Mouse (Mus musculus) liver, adult (tissue): ENCODE data around the gene Osbp2.

Experiments used
- GATA4 ChIP-seq: IDR thresholded peaks from 2 replicates; pipeline ENCODE4 v1.6.1; 2014; ENCODE audit warnings: mild to moderate bottlenecking, low read length; ENCODE audit not compliant: insufficient replicate concordance

Osbp2 gene

GRCm38 (mm10) chr11:3761775-3762501 lies 101.8 kb downstream of the Osbp2 start:
- TF ChIP-seq GATA4 = no peak

- TF ChIP-seq GATA4 = no peak
Measured at GRCm38 (mm10) chr11:3761339-3761738, 102.4 kb downstream of the Osbp2 start.

GRCm38 (mm10) chr11:3759433-3759832 lies 104.3 kb downstream of the Osbp2 start:
- no peak for TF ChIP-seq GATA4

GRCm38 (mm10) chr11:3755341-3755740 lies 108.4 kb downstream of the Osbp2 start:
- TF ChIP-seq GATA4 = no peak

GRCm38 (mm10) chr11:3754685-3755084 lies 109.0 kb downstream of the Osbp2 start:
- no peak for TF ChIP-seq GATA4

DNA sequence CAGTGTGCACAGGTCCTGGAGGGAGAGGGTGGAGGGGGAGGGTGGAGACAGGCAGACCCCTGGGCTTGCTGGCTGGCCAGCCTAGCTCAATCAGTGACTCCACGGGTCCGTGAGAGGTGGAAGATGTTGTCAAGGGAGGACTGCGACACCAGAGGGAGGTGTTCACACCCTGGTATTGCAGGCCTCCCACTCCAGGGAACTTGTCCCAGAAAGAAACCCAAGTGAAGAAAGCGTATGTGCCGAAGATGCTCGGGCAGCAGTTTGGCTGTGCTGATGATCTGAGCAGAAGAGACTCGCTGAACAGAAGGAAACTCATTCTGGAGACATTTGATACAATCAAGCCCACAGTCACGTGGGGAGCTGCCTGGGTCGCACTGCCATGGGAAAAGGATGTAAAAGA lies 109.8 kb downstream of the Osbp2 start:
- TF ChIP-seq GATA4 = no peak

DNA sequence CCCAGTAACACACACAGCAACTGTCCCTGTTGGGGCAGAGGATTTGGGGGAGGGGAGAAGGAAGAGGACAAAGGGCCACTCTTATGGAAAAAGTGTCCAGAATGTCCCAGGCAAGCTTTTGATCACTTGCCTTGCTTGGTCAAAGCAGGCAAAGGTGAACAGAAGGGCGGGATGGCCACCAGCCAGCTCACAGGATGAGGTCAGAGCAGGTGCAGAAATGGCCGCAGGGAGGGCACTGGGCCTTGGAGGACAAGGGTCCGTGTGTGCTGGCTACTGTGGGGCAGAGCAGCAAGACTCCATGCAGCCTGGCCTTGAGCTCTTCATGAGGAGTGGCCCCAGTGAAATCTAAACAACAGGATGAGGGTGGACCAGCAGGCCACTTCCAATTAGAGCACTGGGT lies 110.9 kb downstream of the Osbp2 start:
- TF ChIP-seq GATA4 = no peak

GRCm38 (mm10) chr11:3749831-3750230 lies 113.9 kb downstream of the Osbp2 start:
- TF ChIP-seq GATA4 = no peak

DNA sequence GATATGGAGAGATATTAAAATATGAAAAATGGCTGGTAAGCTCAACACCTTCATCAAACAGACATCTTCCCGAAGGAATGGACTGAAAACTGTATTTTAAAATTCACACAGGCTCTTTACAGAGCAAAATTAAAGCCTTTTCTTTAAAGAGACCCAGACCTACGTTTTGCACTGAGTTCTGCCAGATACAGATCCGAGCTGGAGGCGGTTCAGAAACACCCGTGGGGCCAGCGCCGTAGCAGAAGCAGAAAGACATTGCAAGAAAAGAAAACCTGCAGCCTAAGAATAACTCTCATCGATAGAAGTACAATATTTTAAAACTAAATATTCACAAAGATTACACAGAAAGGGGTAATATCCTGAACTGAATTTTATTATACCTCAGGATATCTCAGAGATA lies 121.3 kb downstream of the Osbp2 start:
- TF ChIP-seq GATA4 = no peak

DNA sequence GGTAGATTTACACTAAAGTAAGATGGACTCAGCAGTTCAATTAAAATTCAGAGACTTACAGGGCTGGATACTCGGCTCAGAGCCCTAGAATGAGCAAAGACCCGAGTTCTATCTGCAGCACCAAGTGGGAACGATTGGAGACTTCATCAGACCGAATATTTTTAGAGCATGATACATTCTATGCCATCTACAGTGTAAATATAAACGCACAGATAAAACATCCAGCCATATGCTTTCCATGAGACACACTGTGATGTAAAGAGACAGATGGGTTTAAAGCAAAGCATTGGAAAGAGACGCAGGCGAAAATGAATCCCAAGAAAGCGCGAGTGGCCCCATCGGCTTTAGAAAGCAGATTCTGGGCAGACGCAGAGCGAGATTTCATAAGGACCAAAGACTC lies 122.5 kb downstream of the Osbp2 start:
- no peak for TF ChIP-seq GATA4

- TF ChIP-seq GATA4 = no peak
Measured at GRCm38 (mm10) chr11:3738778-3739177, 124.9 kb downstream of the Osbp2 start.

DNA sequence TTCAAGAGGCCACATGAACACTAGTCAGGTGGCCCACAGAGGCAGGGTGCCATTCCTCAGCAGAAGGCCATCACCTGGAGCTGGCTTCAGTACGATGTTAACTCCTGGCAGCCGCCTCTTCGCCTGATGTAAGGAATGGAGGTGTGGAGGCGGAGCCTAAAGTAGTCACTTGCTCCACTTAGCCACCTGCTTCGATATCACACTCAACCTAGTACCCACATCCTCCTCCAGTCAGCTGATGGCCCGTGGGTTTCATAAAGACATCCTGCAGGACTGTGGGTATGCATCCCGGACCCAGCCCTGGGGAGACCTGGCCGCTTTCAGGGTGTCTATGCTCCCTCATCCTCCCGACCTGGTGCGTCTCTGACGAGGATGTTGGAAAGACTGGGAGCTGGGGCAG lies 128.0 kb downstream of the Osbp2 start:
- no peak for TF ChIP-seq GATA4

- no peak for TF ChIP-seq GATA4
Measured at GRCm38 (mm10) chr11:3733933-3734636, 129.6 kb downstream of the Osbp2 start.

GRCm38 (mm10) chr11:3731469-3731868 lies 132.2 kb downstream of the Osbp2 start:
- TF ChIP-seq GATA4 = no peak

DNA sequence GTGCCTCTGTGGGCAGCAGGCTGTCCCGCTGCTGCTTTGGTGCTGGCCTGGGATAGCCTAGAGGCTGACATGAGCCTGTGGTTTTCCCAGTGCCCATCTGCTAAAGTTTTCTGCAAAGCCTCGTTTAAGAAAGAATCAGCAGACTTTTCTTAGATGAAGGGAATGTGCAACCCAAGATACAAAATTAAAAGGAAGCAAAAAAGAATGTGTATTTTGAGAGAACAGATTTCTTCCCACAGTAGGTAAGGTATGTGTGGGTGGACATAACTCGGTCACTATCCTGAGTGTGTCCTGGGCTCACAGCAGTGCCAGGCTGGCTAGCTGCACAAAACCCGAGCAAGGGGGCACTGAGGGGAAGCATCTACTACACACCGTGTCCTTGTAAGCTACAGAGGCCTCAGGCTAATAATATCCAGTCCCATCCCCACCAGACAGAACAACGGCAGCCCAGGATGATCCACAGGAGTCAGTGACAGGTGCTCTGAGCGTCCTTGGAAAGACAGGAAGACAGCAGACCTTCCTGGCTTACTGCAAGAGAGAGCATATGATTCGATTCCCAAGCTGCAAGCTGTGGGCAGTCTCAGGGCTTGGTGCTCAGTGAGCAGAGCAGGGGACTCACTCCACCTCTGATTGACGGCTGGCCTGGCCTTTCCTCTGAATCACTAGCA lies 136.1 kb downstream of the Osbp2 start:
- no peak for TF ChIP-seq GATA4

- TF ChIP-seq GATA4 = no peak
Measured at GRCm38 (mm10) chr11:3725331-3726054, 138.2 kb downstream of the Osbp2 start.

DNA sequence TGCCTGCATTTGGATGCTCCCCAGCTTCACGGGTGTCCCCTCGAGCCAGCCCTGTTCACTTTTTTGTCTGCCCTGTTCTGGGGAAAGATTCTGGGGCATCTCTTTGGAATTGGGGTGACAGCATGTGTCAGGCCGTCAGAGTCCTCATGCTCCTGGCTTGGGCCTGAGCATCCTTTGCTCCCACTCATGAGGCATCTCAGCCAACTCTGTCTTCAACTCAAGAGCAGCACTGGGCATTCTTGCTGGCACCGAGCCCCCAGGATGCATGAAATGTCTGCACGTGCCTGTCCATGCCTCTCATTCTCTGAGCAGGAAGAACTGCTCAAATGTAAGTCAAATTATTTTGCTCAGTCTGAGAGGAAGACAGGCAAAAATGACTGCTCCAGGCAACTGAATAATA lies 139.0 kb downstream of the Osbp2 start:
- no peak for TF ChIP-seq GATA4
